Mouse (Mus musculus): ENCODE results near the gene Cd7.

DNA sequence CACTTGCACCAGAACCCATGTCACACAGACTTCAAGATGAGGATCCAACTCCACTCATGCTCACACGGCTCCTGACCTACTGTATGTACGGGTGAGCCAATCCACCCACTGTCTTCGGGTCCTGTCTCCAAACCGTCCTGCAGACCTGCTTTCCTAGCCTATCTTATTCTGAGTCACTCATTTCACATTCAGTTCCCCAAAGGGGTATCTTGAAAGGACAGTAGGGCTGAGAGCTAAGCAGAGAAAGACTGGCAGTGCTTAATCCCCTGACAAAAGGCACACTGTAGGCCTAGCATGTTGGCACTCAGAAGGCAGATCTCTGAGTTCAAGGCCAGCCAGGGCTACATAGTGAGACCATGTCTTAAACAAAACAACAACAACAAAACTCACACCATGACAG, 50.8 kb downstream of the Cd7 start:
- no peak for TF ChIP-seq CTCF (IDR thresholded peaks at IDR 0.05; ENCODE audit: control insufficient read depth, insufficient read depth, low read length)
- TF ChIP-seq POLR2A (IDR thresholded peaks at IDR 0.05; ENCODE audit: borderline replicate concordance, control insufficient read depth, low read depth, low read length): no peak

All from bone marrow, adult 2 months (tissue).